Mouse (Mus musculus) neutrophil, adult 59 days (primary cell): ENCODE results near the gene Pvrig. TPM values are rescaled to one million over a fixed set of nuclear protein-coding genes. Genes with fewer than 3 reads are reported as not detected.

Source experiments
- total RNA-seq, 2 experiments: library from RNA; stranded (reverse); gene quantifications; 1 replicate in 1 of 2; 2 replicates in 1 of 2; pipeline ENCODE4 v1.2.4; 2023

Pvrig gene
- 1 to 10 TPM; 1.3 to 1.7 TPM for total RNA-seq

GRCm38 (mm10) chr5:138341661-138342060 is at the start of gene Pvrig:
Gene Pvrig, plus strand, starts transcription at chr5:138341961.

Other genes starting within 250 kb of the Pvrig start
- gene Zscan21, start 225.1 kb upstream of the Pvrig start, total RNA-seq, result 1 to 10 TPM; 5.3 to 6.4 TPM
- 1 to 10 TPM; 4.4 to 4.8 TPM for gene Zfp113, start 186.2 kb upstream of the Pvrig start, total RNA-seq
- 10 to 100 TPM; 40.2 to 44.5 TPM for gene Cops6, start 180.9 kb upstream of the Pvrig start, total RNA-seq
- 10 to 100 TPM; 24.8 to 30.5 TPM for gene Ap4m1, start 170.0 kb upstream of the Pvrig start, total RNA-seq
- 100 to 1,000 TPM; 136 to 138 TPM for gene Mcm7, start 169.5 kb upstream of the Pvrig start, total RNA-seq
- 10 to 100 TPM; 23.3 to 24.1 TPM for gene Taf6, start 154.5 kb upstream of the Pvrig start, total RNA-seq
- 10 to 100 TPM in 1 of 2 experiments, 1 to 10 TPM in 1; 9.4 to 14.5 TPM for gene Cnpy4, start 154.5 kb upstream of the Pvrig start, total RNA-seq
- gene Mblac1, start 147.6 kb upstream of the Pvrig start, total RNA-seq, result 1 to 10 TPM; 4.1 to 4.8 TPM
- gene Nxpe5, start 116.1 kb upstream of the Pvrig start, total RNA-seq, result under 1 TPM; 0.64 to 0.75 TPM
- 100 to 1,000 TPM; 171 to 172 TPM for gene Lamtor4, start 86.5 kb upstream of the Pvrig start, total RNA-seq
- gene BC037034, start 77.9 kb upstream of the Pvrig start, total RNA-seq, result 100 to 1,000 TPM; 118 to 120 TPM
- gene Gal3st4, start 69.1 kb upstream of the Pvrig start, total RNA-seq, result not detected
- not detected for gene Gm43720, start 62.0 kb upstream of the Pvrig start, total RNA-seq
- gene Gpc2, start 62.0 kb upstream of the Pvrig start, total RNA-seq, result 1 to 10 TPM; 2.7 to 3.6 TPM
- 1 to 10 TPM; 1.4 to 2.7 TPM for gene Stag3, start 61.7 kb upstream of the Pvrig start, total RNA-seq
- gene Zfp157, start 99.5 kb downstream of the Pvrig start, total RNA-seq, result 1 to 10 TPM; 8.2 to 9.5 TPM
- gene 1700123K08Rik, start 222.8 kb downstream of the Pvrig start, total RNA-seq, result not detected